Mouse (Mus musculus) forebrain, postnatal 0 days (tissue): ENCODE results near the gene Sike1. TPM values are rescaled to one million over a fixed set of nuclear protein-coding genes. Genes with fewer than 3 reads are reported as not detected.

Experiments
- ATAC-seq: fragments of 200-750 bp; cut with Nextera tagmentation; 2 replicates; pipeline ENCODE4 v1.8.0; 2017; ENCODE audit warnings: mild to moderate bottlenecking, moderate library complexity
- DNase-seq: peaks from one replicate; pipeline ENCODE4 v3.0.0-alpha.2; 2015
- H3K27ac ChIP-seq: fragments of 300-500 bp; sonication (generic); 2 replicates; pipeline ENCODE4 v1.5.1; 2014; ENCODE audit warnings: low read depth, mild to moderate bottlenecking, antibody characterized with exemption, low read length, moderate library complexity, mixed read lengths
- H3K27me3 ChIP-seq: fragments of 300-500 bp; sonication (generic); 2 replicates; pipeline ENCODE4 v1.6.1; 2014; ENCODE audit warnings: mild to moderate bottlenecking, low read length, mixed read lengths; ENCODE audit not compliant: insufficient read depth
- H3K36me3 ChIP-seq: fragments of 300-500 bp; sonication (generic); 2 replicates; pipeline ENCODE4 v1.6.1; 2014; ENCODE audit warnings: mild to moderate bottlenecking, moderate library complexity; ENCODE audit not compliant: insufficient read depth
- H3K4me1 ChIP-seq: fragments of 300-500 bp; sonication (generic); 2 replicates; pipeline ENCODE4 v1.6.1; 2014; ENCODE audit warnings: antibody characterized with exemption; ENCODE audit not compliant: insufficient read depth
- H3K4me2 ChIP-seq: fragments of 300-500 bp; sonication (generic); 2 replicates; pipeline ENCODE4 v1.6.1; 2014; ENCODE audit warnings: low read depth, mild to moderate bottlenecking, moderate library complexity
- H3K4me3 ChIP-seq: fragments of 300-500 bp; sonication (generic); 2 replicates; pipeline ENCODE4 v1.5.1; 2014; ENCODE audit warnings: low read depth, low read length, mixed read lengths
- H3K9ac ChIP-seq: fragments of 300-500 bp; sonication (generic); 2 replicates; pipeline ENCODE4 v1.6.1; 2014; ENCODE audit warnings: mild to moderate bottlenecking
- H3K9me3 ChIP-seq: fragments of 300-500 bp; sonication (generic); 2 replicates; pipeline ENCODE4 v1.6.1; 2016; ENCODE audit warnings: low read length
- CTCF ChIP-seq: sonication (generic); IDR thresholded peaks from 2 replicates; pipeline ENCODE4 v1.5.1; 2016; ENCODE audit warnings: antibody characterized with exemption, control low read depth, low read depth
- WGBS: fragments of 180-500 bp; shearing (Covaris S2); extraction: QIAGEN DNeasy Blood & Tissue Kit; methylation state at CpG from one replicate; pipeline ENCODE4 v1.1.7; 2014; 5-methylcytosine and 5-hydroxymethylcytosine counted together
- polyA plus RNA-seq: library from polyadenylated mRNA; unstranded; fragments of >200 nt; fragmentation: Nextera tagmentation; extraction: Ambion mirVana; gene quantifications from 2 replicates; pipeline ENCODE4 v1.2.1, GENCODE M21; 2015
- total RNA-seq: library from RNA; depleted of rRNA; stranded (reverse); fragments of >200 nt; gene quantifications from 2 replicates; pipeline ENCODE4 v1.2.3, GENCODE M21; 2014; rRNA removed

The Sike1 gene
- total and polyA plus RNA-seq, 2 experiments from 2014 or later = 29.6 to 48.2 TPM

GRCm38 (mm10) chr3:103020943-103021638 is 25.6 kb downstream of the Sike1 start:
- Histone ChIP-seq H3K9ac (peak overlapping the region; percentile 97), H3K36me3 (no peaks in the 10 kb centered on the region), H3K4me3 (peak overlapping the region; percentile 90), H3K9me3 (no peaks in the 10 kb centered on the region), H3K27ac (peak overlapping the region; percentile 98), H3K4me1 (peaks cover 8% of the 10 kb centered on the region), H3K27me3 (no peaks in the 10 kb centered on the region), H3K4me2 (peak overlapping the region; percentile 64)
- DNase-seq (peak; percentile 94), ATAC-seq (peak; percentile 95)
- under 1% methylated on average over 35 of the region's 37 CpGs for WGBS
- no peak for TF ChIP-seq CTCF

GRCm38 (mm10) chr3:103026174-103026573 is 30.7 kb downstream of the Sike1 start:
- Histone ChIP-seq H3K4me3 (no peak overlapping the region), H3K36me3 (peaks cover 14% of the 10 kb centered on the region; the same call in 1 of the 2 replicates), H3K4me1 (peaks cover 8% of the 10 kb centered on the region), H3K27me3 (no peaks in the 10 kb centered on the region), H3K9ac (no peak overlapping the region), H3K4me2 (no peak overlapping the region), H3K9me3 (no peaks in the 10 kb centered on the region), H3K27ac (no peak overlapping the region)
- no peak for ATAC-seq
- DNase-seq = no peak
- 90% methylated on average over 1 of the region's 1 CpGs for WGBS
- peak; percentile 38 for TF ChIP-seq CTCF

- no peak for TF ChIP-seq CTCF
- Histone ChIP-seq H3K4me1 (no peaks in the 10 kb centered on the region), H3K9me3 (no peaks in the 10 kb centered on the region), H3K36me3 (peaks cover 42% of the 10 kb centered on the region), H3K27me3 (no peaks in the 10 kb centered on the region), H3K4me3 (no peak overlapping the region), H3K4me2 (no peak overlapping the region), H3K9ac (no peak overlapping the region), H3K27ac (no peak overlapping the region)
- DNase-seq (no peak), ATAC-seq (no peak)
- 96% methylated on average over 6 of the region's 6 CpGs for WGBS
These were observed 44.8 kb downstream of the Sike1 start for GRCm38 (mm10) chr3:103040285-103040684.

GRCm38 (mm10) chr3:103040861-103041379 is 45.4 kb downstream of the Sike1 start:
- Histone ChIP-seq H3K4me3 (no peak overlapping the region), H3K4me2 (no peak overlapping the region), H3K9me3 (no peaks in the 10 kb centered on the region), H3K27ac (no peak overlapping the region), H3K4me1 (no peaks in the 10 kb centered on the region), H3K36me3 (peaks cover 47% of the 10 kb centered on the region), H3K27me3 (no peaks in the 10 kb centered on the region), H3K9ac (no peak overlapping the region)
- TF ChIP-seq CTCF = no peak
- ATAC-seq (no peak), DNase-seq (no peak)
- 91% methylated on average over 1 of the region's 1 CpGs for WGBS

- H3K27ac ChIP-seq = no peak overlapping the region
- no peak overlapping the region for H3K9ac ChIP-seq
- peaks cover 7% of the 10 kb centered on the region; the same call in 1 of the 2 replicates for H3K4me1 ChIP-seq
- H3K36me3 ChIP-seq = peaks cover 54% of the 10 kb centered on the region
- H3K9me3 ChIP-seq = no peaks in the 10 kb centered on the region
- 91% methylated on average over 5 of the region's 5 CpGs for WGBS
- no peak overlapping the region for H3K4me3 ChIP-seq
- ATAC-seq (no peak), DNase-seq (no peak)
- no peaks in the 10 kb centered on the region for H3K27me3 ChIP-seq
- no peak overlapping the region for H3K4me2 ChIP-seq
- TF ChIP-seq CTCF = no peak
These were observed 60.6 kb downstream of the Sike1 start for GRCm38 (mm10) chr3:103056016-103056595.

GRCm38 (mm10) chr3:103057752-103058151 is 62.2 kb downstream of the Sike1 start:
- H3K9ac ChIP-seq = peak overlapping the region; percentile 81
- WGBS = 1% methylated on average over 10 of the region's 10 CpGs
- H3K36me3 ChIP-seq = peaks cover 53% of the 10 kb centered on the region
- no peaks in the 10 kb centered on the region for H3K9me3 ChIP-seq
- no peak for TF ChIP-seq CTCF
- peak overlapping the region; percentile 78 for H3K4me3 ChIP-seq
- H3K4me1 ChIP-seq = peaks cover 7% of the 10 kb centered on the region; the same call in 1 of the 2 replicates
- DNase-seq (no peak), ATAC-seq (peak; percentile 25)
- H3K4me2 ChIP-seq = peak overlapping the region; percentile 67
- no peaks in the 10 kb centered on the region for H3K27me3 ChIP-seq
- H3K27ac ChIP-seq = peak overlapping the region; percentile 96; the same call in 1 of the 2 replicates

Other genes with a start within 250 kb of the Sike1 start
- not detected in 2 replicates for gene Tshb, start 213.0 kb upstream of the Sike1 start, total RNA-seq
- 0.11 and 0.14 TPM in 2 replicates for gene Tshb, start 213.0 kb upstream of the Sike1 start, polyA plus RNA-seq
- not detected in 2 replicates for gene Sycp1, start 59.6 kb upstream of the Sike1 start, total RNA-seq
- not detected in 2 replicates for gene Sycp1, start 59.6 kb upstream of the Sike1 start, polyA plus RNA-seq
- 0.52 TPM in 1 of 2 replicates, not detected in the other for gene Nr1h5, start 31.6 kb upstream of the Sike1 start, total RNA-seq
- 0.05 and 0.17 TPM in 2 replicates for gene Nr1h5, start 31.6 kb upstream of the Sike1 start, polyA plus RNA-seq
- 330 and 341 TPM in 2 replicates for gene Csde1, start 24.7 kb downstream of the Sike1 start, total RNA-seq
- 269 and 315 TPM in 2 replicates for gene Csde1, start 24.7 kb downstream of the Sike1 start, polyA plus RNA-seq
- 71.8 and 78.2 TPM in 2 replicates for gene Nras, start 62.6 kb downstream of the Sike1 start, total RNA-seq
- gene Nras, start 62.6 kb downstream of the Sike1 start, polyA plus RNA-seq = 74.2 and 81.9 TPM in 2 replicates
- gene Ampd1, start 78.3 kb downstream of the Sike1 start, total RNA-seq = not detected in 2 replicates
- gene Ampd1, start 78.3 kb downstream of the Sike1 start, polyA plus RNA-seq = not detected in 2 replicates
- 1.4 and 1.5 TPM in 2 replicates for gene Dennd2c, start 106.9 kb downstream of the Sike1 start, total RNA-seq
- gene Dennd2c, start 106.9 kb downstream of the Sike1 start, polyA plus RNA-seq = 0.58 TPM in 2 replicates
- gene Bcas2, start 175.9 kb downstream of the Sike1 start, total RNA-seq = 105 and 121 TPM in 2 replicates
- gene Bcas2, start 175.9 kb downstream of the Sike1 start, polyA plus RNA-seq = 213 and 237 TPM in 2 replicates